Mouse (Mus musculus): ENCODE data around the gene Kcnn4.
"Not testable (repeated sequence)": the region's sequence is repeated elsewhere in the genome, so short reads cannot be mapped to it uniquely, and the experiment has no call there.

Gene Kcnn4

GRCm38 (mm10) chr7:24391687-24392086, 21.6 kb downstream of the Kcnn4 start:
- DNase-seq, result no peak

DNA sequence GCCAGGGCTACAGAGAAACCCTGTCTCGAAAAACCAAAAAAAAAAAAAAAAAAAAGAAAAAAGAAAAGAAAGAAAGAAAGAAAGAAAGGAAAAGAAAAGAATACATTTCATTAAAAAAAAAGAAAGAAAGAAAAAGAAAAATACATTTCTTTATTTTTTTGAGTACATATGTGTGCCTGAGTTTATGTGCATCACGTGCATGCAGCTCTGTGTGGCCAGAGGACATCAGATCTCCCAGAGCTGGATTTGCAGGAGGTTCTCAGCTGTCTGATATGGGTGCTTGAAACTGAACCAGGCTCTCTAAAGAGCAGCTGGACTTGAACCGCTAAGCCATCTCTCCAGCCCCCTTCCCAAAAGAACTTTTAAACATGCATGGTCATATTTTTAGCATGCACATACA, 24.0 kb downstream of the Kcnn4 start:
- no peak for DNase-seq

DNA sequence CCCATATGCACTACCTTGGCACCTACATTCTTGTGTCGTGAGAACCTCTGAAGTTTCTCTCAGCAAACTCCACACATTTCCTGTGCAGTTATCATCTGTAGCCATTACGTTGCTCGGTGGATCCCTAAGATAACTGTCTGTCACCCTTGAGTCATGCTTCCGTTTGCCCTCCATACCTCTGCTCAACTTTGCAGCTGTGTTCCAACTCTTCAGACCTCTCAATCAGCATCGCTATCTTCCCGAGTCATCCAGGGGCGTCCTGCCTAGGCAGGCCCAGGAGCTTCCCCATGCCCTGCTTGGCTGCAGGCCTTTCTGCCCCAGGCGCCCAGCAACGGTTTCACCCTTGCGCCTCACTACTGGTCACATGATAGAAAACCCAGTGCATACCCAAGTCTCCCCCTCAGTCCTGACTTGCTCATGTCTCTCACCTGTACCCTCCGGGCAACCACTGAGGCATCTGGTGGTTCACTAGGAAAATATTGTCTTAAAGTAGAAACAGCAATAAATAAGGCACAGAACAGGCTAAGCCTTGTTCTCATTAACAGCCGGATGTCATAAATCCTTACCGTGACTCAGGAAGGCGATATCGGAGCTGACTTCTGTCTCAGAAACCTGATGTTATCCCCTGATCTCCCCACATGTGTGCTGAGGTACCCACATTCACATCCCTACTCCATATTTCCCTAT, 24.6 kb downstream of the Kcnn4 start:
- DNase-seq, result no peak

- DNase-seq, result no peak
These were observed 26.8 kb downstream of the Kcnn4 start for GRCm38 (mm10) chr7:24396832-24397231.

DNA sequence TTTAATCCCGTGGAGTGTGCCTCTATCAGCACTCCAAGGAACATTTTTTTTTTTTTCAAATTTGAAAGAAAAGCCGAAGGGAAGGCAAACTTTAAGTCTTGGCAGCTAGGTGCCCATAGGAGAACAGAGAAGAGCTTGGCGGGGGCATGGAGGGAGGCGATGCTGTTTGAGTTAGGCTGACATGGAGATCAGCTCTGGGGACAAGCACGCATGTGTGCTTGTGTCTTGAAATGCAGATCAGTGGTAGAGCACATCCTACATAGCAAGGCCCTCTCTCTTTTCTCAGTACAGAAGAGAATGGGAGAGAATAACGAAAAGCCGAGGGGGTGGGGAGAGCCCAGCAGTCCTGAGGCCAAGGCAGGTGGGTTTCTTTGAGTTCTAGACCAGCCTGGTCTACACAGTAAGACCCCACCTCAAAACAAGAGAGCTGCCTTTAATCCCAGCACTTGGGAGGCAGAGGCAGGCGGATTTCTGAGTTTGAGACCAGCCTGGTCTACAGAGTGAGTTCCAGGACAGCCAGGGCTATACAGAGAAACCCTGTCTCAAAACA, 28.4 kb downstream of the Kcnn4 start:
- DNase-seq, result no peak

DNA sequence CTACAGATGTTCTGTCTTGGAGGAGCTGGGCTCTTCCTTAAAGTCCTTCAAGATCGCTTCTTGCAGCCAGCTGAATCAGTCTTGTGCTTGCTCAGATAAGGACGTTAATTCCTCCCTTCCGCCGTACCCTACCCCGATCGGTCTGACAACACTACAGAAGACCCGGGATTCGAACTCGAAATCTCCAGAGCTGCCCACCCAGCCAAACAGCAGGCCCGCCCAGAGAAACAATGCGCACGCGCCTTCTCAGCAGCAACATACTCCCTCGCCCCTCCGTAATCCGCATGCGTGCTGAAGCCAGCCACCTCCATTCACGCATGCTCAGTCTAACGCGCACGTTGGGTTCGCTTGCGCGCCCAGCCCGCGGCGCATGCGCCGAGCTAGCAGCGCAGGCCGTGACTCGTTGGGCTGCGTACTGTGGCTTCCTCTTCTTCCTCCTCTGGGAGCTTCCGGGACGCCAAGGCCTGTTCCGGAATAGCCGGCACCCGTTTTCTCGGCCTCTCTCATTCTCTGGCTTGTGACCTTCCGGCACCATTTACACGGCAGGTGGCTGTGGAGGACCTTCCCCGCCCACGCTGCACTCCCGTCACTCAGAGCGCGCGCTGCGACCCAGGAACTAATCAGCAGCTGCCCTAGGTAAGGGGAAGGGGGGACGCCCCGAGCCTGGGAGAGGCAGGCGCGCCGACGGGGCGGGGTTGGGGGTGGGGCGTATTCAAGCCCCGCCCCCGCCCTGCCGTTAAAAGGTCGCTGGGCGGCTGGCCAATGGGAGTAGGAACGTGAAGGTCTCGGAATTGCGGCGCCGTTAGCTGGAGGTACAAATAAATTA, 29.4 kb downstream of the Kcnn4 start, which contains the start of gene Smg9:
TSS of gene Smg9 (plus strand) at position 364 of the 826 bp plus-strand sequence.
- peak; percentile 96 for DNase-seq

- no peak for DNase-seq
These were observed 30.0 kb downstream of the Kcnn4 start for GRCm38 (mm10) chr7:24400082-24400452.

DNA sequence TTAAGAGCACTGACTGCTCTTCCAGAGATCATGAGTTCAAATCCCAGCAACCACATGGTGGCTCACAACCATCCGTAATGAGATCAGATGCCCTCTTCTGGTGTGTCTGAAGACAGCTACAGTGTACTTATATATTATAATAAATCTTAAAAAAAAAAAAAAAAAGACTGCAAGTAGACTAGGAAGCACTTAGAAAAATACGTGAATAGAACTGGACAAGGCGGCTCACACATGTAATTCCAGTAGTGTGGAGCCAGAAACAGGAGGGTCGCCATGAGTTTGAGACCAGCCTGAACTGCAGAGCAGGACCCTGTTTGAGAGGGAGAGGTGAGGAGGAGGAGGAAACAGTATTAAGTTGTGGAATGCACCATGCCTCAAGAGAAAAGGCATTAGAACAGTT, 30.4 kb downstream of the Kcnn4 start:
- not testable (repeated sequence) for DNase-seq

GRCm38 (mm10) chr7:24402851-24403250, 32.8 kb downstream of the Kcnn4 start:
- DNase-seq, result no peak

GRCm38 (mm10) chr7:24405649-24406048, 35.6 kb downstream of the Kcnn4 start:
- DNase-seq, result no peak

DNA sequence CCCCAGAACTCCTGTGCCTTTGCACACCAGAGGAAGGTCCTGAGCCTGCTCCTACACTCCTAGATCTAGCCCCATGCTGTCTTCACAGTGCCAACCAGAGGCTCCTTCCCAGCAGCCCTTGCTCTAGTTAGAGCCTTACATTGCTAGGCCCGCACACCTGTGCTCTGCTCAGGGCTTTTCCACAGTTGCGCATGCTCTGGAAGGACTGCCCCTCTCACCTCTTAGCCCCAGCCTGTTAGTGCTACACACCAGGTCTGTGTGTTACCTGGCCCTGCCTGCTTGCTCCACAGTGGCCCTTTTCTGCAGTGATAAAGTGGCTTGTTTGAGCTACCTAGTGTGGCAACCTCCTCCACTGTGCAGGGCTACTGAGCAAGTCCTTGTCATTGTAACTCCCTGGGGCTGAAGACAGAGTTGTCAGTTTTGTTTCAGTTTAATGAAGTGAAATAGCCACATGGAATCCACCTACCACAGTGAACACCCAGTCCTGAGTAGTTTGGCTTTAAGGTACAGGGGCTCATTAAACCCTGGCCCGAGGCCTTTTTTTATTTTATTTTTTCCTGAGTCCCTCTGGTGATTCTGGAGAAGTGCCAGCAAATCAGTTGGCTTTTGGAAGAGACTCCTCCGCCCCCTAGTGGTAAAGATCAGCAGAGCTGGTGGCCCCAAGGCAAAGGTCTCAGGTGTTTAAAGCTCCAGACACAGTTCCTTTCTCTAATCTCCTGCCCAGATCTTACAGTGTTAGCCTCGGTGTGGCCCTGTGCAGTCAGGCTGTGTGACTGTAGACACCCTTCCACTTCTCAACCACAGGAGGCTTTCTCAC, 36.7 kb downstream of the Kcnn4 start:
- peak; percentile 62 for DNase-seq

DNA sequence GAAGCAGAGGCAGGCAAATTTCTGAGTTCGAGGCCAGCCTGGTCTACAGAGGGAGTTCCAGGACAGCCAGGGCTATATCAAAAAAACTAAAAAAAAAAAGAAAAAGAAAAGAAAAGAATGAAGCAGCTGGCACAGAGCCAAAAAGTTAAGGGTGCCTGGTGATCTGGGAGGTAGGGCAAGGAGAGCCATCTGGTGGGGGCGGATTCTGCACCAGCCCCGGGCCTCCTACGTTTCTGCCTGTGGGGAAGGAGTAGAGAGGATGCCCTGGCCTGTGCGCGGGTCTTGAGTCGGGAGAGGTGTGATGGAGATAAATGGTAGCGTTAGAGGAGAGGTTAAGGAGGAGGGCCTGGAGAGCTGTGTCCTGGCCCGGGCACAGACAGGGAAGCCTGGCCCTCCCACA, 38.1 kb downstream of the Kcnn4 start:
- DNase-seq, result no peak

- DNase-seq, result no peak
These were observed 40.1 kb downstream of the Kcnn4 start for GRCm38 (mm10) chr7:24410123-24410522.

DNA sequence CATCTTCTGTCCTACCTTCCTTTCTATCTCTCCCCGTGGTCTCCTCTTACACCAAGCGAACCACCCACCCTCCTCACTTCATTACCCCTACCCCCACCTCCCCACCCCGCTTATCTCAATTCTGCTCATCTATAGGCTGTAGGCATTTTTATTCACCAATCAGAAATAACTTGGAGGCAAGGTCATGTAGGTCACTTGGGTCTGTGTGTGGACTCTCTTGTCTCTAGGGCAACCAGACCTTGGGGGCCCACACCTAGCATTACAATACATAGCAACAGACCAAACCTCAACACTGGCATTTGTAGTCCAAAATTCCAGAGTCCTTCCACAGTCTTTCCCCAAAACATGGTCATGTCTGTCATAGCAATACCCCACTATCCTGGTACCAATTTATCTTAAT, 40.8 kb downstream of the Kcnn4 start:
- no peak for DNase-seq

DNA sequence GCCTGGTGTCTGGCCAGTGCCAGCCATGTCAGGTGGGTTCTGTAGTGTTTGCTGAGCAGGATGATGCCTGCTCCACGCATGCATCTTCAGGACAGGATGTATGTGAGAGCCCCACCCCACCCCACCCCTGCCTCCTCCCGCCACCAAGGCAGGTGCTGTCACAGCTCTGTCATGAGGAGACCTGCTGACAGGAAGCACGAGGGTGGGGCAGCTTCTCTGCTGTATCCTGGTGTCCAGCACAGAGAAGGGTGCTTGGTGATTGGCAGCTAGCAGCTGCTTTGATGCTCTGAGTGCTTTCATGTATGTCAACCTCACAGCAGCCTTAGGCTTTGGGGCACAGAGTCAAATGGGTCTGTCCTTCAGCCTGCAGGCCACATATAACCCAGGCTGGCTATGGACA, 43.6 kb downstream of the Kcnn4 start:
- no peak for DNase-seq

GRCm38 (mm10) chr7:24415261-24415660, 45.2 kb downstream of the Kcnn4 start:
- no peak for DNase-seq

GRCm38 (mm10) chr7:24419579-24419978, 49.5 kb downstream of the Kcnn4 start:
- DNase-seq, result no peak

GRCm38 (mm10) chr7:24421648-24422047, 51.6 kb downstream of the Kcnn4 start:
- DNase-seq, result no peak

DNA sequence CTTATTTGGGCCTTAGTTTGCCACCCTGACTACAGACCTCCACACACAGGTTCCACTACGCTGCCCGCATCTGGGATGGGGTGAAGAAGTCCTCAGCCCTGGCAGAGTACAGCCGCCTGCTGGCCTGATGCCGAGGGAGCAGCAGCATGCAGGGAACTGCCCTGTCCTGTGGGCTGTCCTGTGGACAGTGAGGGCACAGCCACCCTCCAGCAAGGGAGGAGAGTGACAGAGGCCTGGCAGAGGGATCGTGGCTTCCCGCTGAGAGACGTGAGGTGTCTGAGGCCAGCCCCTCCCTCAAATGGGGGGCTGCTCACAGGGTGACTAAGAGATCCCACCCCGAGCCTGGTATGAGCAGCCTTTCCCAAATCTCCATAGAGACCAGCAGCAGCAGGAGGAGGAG, 52.2 kb downstream of the Kcnn4 start:
- DNase-seq, result no peak

GRCm38 (mm10) chr7:24423107-24423763, 53.2 kb downstream of the Kcnn4 start:
- DNase-seq, result no peak

- no peak for DNase-seq
These were observed 54.1 kb downstream of the Kcnn4 start for GRCm38 (mm10) chr7:24423956-24424732.

DNA sequence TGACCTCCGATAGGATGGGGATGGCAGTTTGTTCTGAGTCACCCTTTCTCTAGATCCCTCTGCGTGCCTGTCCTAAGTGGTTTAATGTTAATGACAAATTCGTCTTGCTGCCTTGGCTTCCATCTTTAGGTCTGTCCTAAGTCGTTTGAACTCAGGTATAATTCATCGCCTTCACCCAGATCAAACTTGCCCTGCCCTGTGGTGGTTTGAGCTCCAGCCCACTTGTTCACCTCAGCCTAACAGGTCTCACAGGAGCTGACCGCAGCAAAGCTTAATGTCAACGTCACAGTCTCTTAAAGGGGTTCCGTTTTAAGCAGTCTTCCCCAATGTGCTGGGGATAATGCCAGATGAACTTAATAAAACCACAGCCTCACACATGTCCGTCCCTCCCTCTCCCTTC, 55.9 kb downstream of the Kcnn4 start:
- no peak for DNase-seq
